In genomic region chr12:102370931-102371500, GRCm38 (mm10) we compare ENCODE assay signal across 22 mouse cellular contexts.
DNase-seq lines count a peak whose midpoint lies in the region; ATAC-seq and TF ChIP-seq lines count a peak whose summit lies in the region.
"Had no signal": no experiment of that assay in that cellular context is flagged by ENCODE, and none has a peak within 500 bp of the region (broad histone marks: within the 10 kb centered on the region; RNA-seq: fewer than 3 reads in every experiment).

No protein-coding gene starts in this region.

- no peak overlapping the region for H3K9ac ChIP-seq in heart, adult 2 months (ENCODE audit: low read depth, low read length)
- H3K9ac ChIP-seq: embryonic facial prominence, embryonic 15.5 days; heart, embryonic 12.5 days; hindbrain, embryonic 14.5 days; intestine, embryonic 15.5 days; stomach, embryonic 15.5 days had no signal

- H3K36me3 ChIP-seq in heart, adult 2 months (ENCODE audit: control insufficient read depth, insufficient read depth, low read length): no peaks in the 10 kb centered on the region
- H3K36me3 ChIP-seq in megakaryocyte, embryonic 14.5 days (replicated peaks; ENCODE audit: low read length): peaks cover 100% of the 10 kb centered on the region
- H3K36me3 ChIP-seq: stomach, embryonic 15.5 days had no signal

- no peaks in the 10 kb centered on the region for H3K27me3 ChIP-seq in heart, adult 2 months (ENCODE audit: control insufficient read depth, insufficient read depth, low read length)
- no peaks in the 10 kb centered on the region for H3K27me3 ChIP-seq in megakaryocyte, embryonic 14.5 days (replicated peaks)
- H3K27me3 ChIP-seq: embryonic facial prominence, embryonic 15.5 days; heart, embryonic 12.5 days; intestine, embryonic 15.5 days; stomach, embryonic 15.5 days had no signal

- H3K9me3 ChIP-seq in megakaryocyte, embryonic 14.5 days: no peaks in the 10 kb centered on the region
- H3K9me3 ChIP-seq: embryonic facial prominence, embryonic 15.5 days; heart, embryonic 12.5 days; intestine, embryonic 15.5 days; stomach, embryonic 15.5 days had no signal

- no peak for ATAC-seq in monocyte, adult 5-6 weeks (replicated peaks; ENCODE audit: insufficient number of reproducible peaks, low FRiP score, low TSS enrichment, poor library complexity, severe bottlenecking)
- ATAC-seq: forebrain, embryonic 14.5 days; intestine, embryonic 15.5 days had no signal

- WGBS in heart, adult 2 months: 89% methylated on average over 4 of the region's 4 CpGs

- peak; percentile 63 for DNase-seq in heart, adult 11 months
- DNase-seq in heart, adult 2 months: no peak
- DNase-seq in CD4-positive, CD25-positive, alpha-beta regulatory T cell, adult 2 months (ENCODE audit: low read depth, low spot score): peak; percentile 79
- DNase-seq in T-cell, adult 2 months (ENCODE audit: low spot score): peak; percentile 83
- no peak for DNase-seq in lung, postnatal 25 days (ENCODE audit: low spot score)
- no peak for DNase-seq in heart, postnatal 36 days
- DNase-seq: adrenal gland, postnatal 10 days; cerebellum, adult 11 months; cerebellum, adult 9-11 months; kidney, adult 8-10 months; kidney, postnatal 10 days; lung, adult 18-20 months; lung, postnatal 14 days; right cerebral cortex, postnatal 25 days had no signal

- H3K27ac ChIP-seq in heart, adult 2 months: no peak overlapping the region
- H3K27ac ChIP-seq: embryonic facial prominence, embryonic 15.5 days; hindbrain, embryonic 14.5 days; intestine, embryonic 15.5 days; stomach, embryonic 15.5 days had no signal

- TF ChIP-seq EP300 in heart, adult 2 months (IDR thresholded peaks at IDR 0.05; ENCODE audit: insufficient read depth, low read depth, low read length): no peak

- peaks cover 6% of the 10 kb centered on the region for H3K4me1 ChIP-seq in heart, adult 2 months (ENCODE audit: control insufficient read depth, insufficient read depth, low read length)
- peaks cover 91% of the 10 kb centered on the region for H3K4me1 ChIP-seq in megakaryocyte, embryonic 14.5 days

- TF ChIP-seq CTCF in heart, adult 2 months (IDR thresholded peaks at IDR 0.05): no peak

- H3K79me2 ChIP-seq in heart, adult 2 months (replicated peaks; ENCODE audit: control insufficient read depth, insufficient read depth, low read length): no peaks in the 10 kb centered on the region

- no peak overlapping the region for H3K4me3 ChIP-seq in heart, adult 2 months
- H3K4me3 ChIP-seq in megakaryocyte, embryonic 14.5 days (replicated peaks): peak overlapping the region; percentile 43
- H3K4me3 ChIP-seq: embryonic facial prominence, embryonic 15.5 days; heart, embryonic 12.5 days; intestine, embryonic 15.5 days; stomach, embryonic 15.5 days had no signal

- intact Hi-C loops in heart, adult 2 months (cut with DNase I): no loop called here
- intact Hi-C loops in heart, postnatal 36 days (cut with DNase I): no loop called here

- TF ChIP-seq POLR2A in heart, adult 2 months (IDR thresholded peaks at IDR 0.05; ENCODE audit: insufficient read depth, low read depth, low read length): no peak

Comparison
In these comparisons a context has a peak if more than half of its experiments do, and no peak if none do; other contexts are left out.
1. DNase-seq: peak in heart, adult 11 months (single experiment), CD4-positive, CD25-positive, alpha-beta regulatory T cell, adult 2 months (single experiment) and T-cell, adult 2 months (single experiment); none in heart, adult 2 months (0 of 2), lung, postnatal 25 days (single experiment) and heart, postnatal 36 days (0 of 2).